Mouse (Mus musculus) kidney, embryonic 15.5 days (tissue): ENCODE data around the gene Mdm4. TPM values are rescaled to one million over a fixed set of nuclear protein-coding genes. Genes with fewer than 3 reads are reported as not detected.

ENCODE experiments used
- ATAC-seq: fragments of 200-750 bp; cut with Nextera tagmentation; replicated peaks from 2 replicates; pipeline ENCODE4 v1.8.0; 2017; ENCODE audit warnings: moderate TSS enrichment; ENCODE audit not compliant: low FRiP score
- H3K27ac ChIP-seq: fragments of 300-500 bp; sonication (generic); 2 replicates; pipeline ENCODE4 v1.5.1; 2015; ENCODE audit warnings: mild to moderate bottlenecking, inconsistent platforms
- H3K27me3 ChIP-seq: fragments of 300-500 bp; sonication (generic); 2 replicates; pipeline ENCODE4 v1.6.1; 2015; ENCODE audit warnings: inconsistent platforms
- H3K36me3 ChIP-seq: fragments of 300-500 bp; sonication (generic); 2 replicates; pipeline ENCODE4 v1.6.1; 2015; ENCODE audit warnings: inconsistent platforms
- H3K4me1 ChIP-seq: fragments of 300-500 bp; sonication (generic); 2 replicates; pipeline ENCODE4 v1.6.1; 2015; ENCODE audit warnings: inconsistent platforms
- H3K4me2 ChIP-seq: fragments of 300-500 bp; sonication (generic); 2 replicates; pipeline ENCODE4 v1.6.1; 2015; ENCODE audit warnings: moderate library complexity, mild to moderate bottlenecking, inconsistent platforms
- H3K4me3 ChIP-seq: fragments of 300-500 bp; sonication (generic); replicated peaks from 2 replicates; pipeline ENCODE4 v1.5.1; 2015; ENCODE audit warnings: mild to moderate bottlenecking, inconsistent platforms
- H3K9ac ChIP-seq: fragments of 300-500 bp; sonication (generic); 2 replicates; pipeline ENCODE4 v1.6.1; 2015; ENCODE audit warnings: mild to moderate bottlenecking, inconsistent platforms
- H3K9me3 ChIP-seq: fragments of 300-500 bp; sonication (generic); replicated peaks from 2 replicates; pipeline ENCODE4 v1.6.1; 2016; ENCODE audit warnings: inconsistent platforms
- WGBS: fragments of 180-500 bp; shearing (Covaris S2); methylation state at CpG from one replicate; pipeline ENCODE4 v1.1.7; 2015; ENCODE audit warnings: mixed read lengths; 5-methylcytosine and 5-hydroxymethylcytosine counted together
- microRNA-seq: library from miRNA; unstranded; fragments of <30 nt; microRNA quantifications from one replicate; pipeline ENCODE4, GENCODE M21; 2016
- polyA plus RNA-seq: library from polyadenylated mRNA; unstranded; fragments of >200 nt; fragmentation: Nextera tagmentation; extraction: Ambion mirVana; gene quantifications from 2 replicates; pipeline ENCODE4 v1.2.1, GENCODE M21; 2015

The Mdm4 gene
- polyA plus RNA-seq, 1 experiment from 2014 or later, result 32.6 TPM

GRCm38 (mm10) chr1:132925270-132925669 is 105.1 kb downstream of the Mdm4 start:
- peaks cover 15% of the 10 kb centered on the region for H3K4me1 ChIP-seq
- no peak overlapping the region for H3K27ac ChIP-seq
- H3K9me3 ChIP-seq, result no peaks in the 10 kb centered on the region
- 82% methylated on average over 7 of the region's 7 CpGs for WGBS
- H3K36me3 ChIP-seq, result no peaks in the 10 kb centered on the region
- H3K27me3 ChIP-seq, result peaks cover 5% of the 10 kb centered on the region; the same call in 1 of the 2 replicates
- no peak overlapping the region for H3K9ac ChIP-seq
- H3K4me2 ChIP-seq, result no peak overlapping the region
- no peak for ATAC-seq
- no peak overlapping the region for H3K4me3 ChIP-seq

- Histone ChIP-seq H3K9ac (no peak overlapping the region), H3K4me3 (no peak overlapping the region), H3K9me3 (no peaks in the 10 kb centered on the region), H3K4me1 (peaks cover 16% of the 10 kb centered on the region), H3K4me2 (no peak overlapping the region), H3K36me3 (no peaks in the 10 kb centered on the region), H3K27ac (no peak overlapping the region), H3K27me3 (peaks cover 22% of the 10 kb centered on the region)
- 91% methylated on average over 9 of the region's 9 CpGs for WGBS
- ATAC-seq, result no peak
Measured at GRCm38 (mm10) chr1:132922257-132922656, 108.1 kb downstream of the Mdm4 start.

- ATAC-seq, result no peak
Measured at GRCm38 (mm10) chr1:132921071-132921470, 109.3 kb downstream of the Mdm4 start.

GRCm38 (mm10) chr1:132919258-132919657 is 111.1 kb downstream of the Mdm4 start:
- H3K27me3 ChIP-seq, result peaks cover 22% of the 10 kb centered on the region
- 81% methylated on average over 8 of the region's 8 CpGs for WGBS
- no peak overlapping the region for H3K4me2 ChIP-seq
- H3K9me3 ChIP-seq, result no peaks in the 10 kb centered on the region
- no peak overlapping the region for H3K9ac ChIP-seq
- H3K27ac ChIP-seq, result no peak overlapping the region
- peaks cover 16% of the 10 kb centered on the region for H3K4me1 ChIP-seq
- H3K4me3 ChIP-seq, result no peak overlapping the region
- no peak for ATAC-seq
- H3K36me3 ChIP-seq, result no peaks in the 10 kb centered on the region

More at GRCm38 (mm10) chr1:132921071-132921470, 109.3 kb downstream of the Mdm4 start:
- Histone ChIP-seq H3K9ac (no peak overlapping the region), H3K4me1 (peaks cover 16% of the 10 kb centered on the region), H3K36me3 (no peaks in the 10 kb centered on the region), H3K4me3 (no peak overlapping the region), H3K4me2 (peak overlapping the region; percentile 40), H3K27me3 (peaks cover 22% of the 10 kb centered on the region), H3K27ac (no peak overlapping the region), H3K9me3 (no peaks in the 10 kb centered on the region)
- 13% methylated on average over 13 of the region's 13 CpGs for WGBS

- H3K27ac ChIP-seq, result no peak overlapping the region
- H3K27me3 ChIP-seq, result peaks cover 22% of the 10 kb centered on the region
- H3K4me1 ChIP-seq, result peaks cover 16% of the 10 kb centered on the region
- H3K36me3 ChIP-seq, result no peaks in the 10 kb centered on the region
- 18% methylated on average over 10 of the region's 10 CpGs for WGBS
- H3K4me2 ChIP-seq, result no peak overlapping the region
- no peaks in the 10 kb centered on the region for H3K9me3 ChIP-seq
- no peak overlapping the region for H3K9ac ChIP-seq
- 0 out of 2 replicates have a peak, but pooled peaks have one; percentile 22 for ATAC-seq
- no peak overlapping the region for H3K4me3 ChIP-seq
Measured at GRCm38 (mm10) chr1:132918117-132918680, 112.2 kb downstream of the Mdm4 start.

- no peak overlapping the region for H3K9ac ChIP-seq
- peaks cover 22% of the 10 kb centered on the region for H3K27me3 ChIP-seq
- WGBS, result 13% methylated on average over 8 of the region's 8 CpGs
- H3K4me2 ChIP-seq, result no peak overlapping the region
- no peak for ATAC-seq
- H3K4me3 ChIP-seq, result no peak overlapping the region
- H3K27ac ChIP-seq, result no peak overlapping the region
- H3K36me3 ChIP-seq, result no peaks in the 10 kb centered on the region
- no peaks in the 10 kb centered on the region for H3K9me3 ChIP-seq
- peaks cover 16% of the 10 kb centered on the region for H3K4me1 ChIP-seq
Measured at GRCm38 (mm10) chr1:132917554-132917953, 112.8 kb downstream of the Mdm4 start.

- H3K9ac ChIP-seq, result no peak overlapping the region
- H3K4me3 ChIP-seq, result no peak overlapping the region
- peaks cover 12% of the 10 kb centered on the region for H3K4me1 ChIP-seq
- H3K36me3 ChIP-seq, result no peaks in the 10 kb centered on the region
- 63% methylated on average over 6 of the region's 6 CpGs for WGBS
- no peaks in the 10 kb centered on the region for H3K9me3 ChIP-seq
- no peak for ATAC-seq
- peaks cover 17% of the 10 kb centered on the region for H3K27me3 ChIP-seq
- H3K4me2 ChIP-seq, result no peak overlapping the region
- H3K27ac ChIP-seq, result no peak overlapping the region
Measured at GRCm38 (mm10) chr1:132915849-132916493, 114.4 kb downstream of the Mdm4 start.

GRCm38 (mm10) chr1:132910414-132911041 is 119.8 kb downstream of the Mdm4 start:
- Histone ChIP-seq H3K9ac (no peak overlapping the region), H3K9me3 (no peaks in the 10 kb centered on the region), H3K36me3 (no peaks in the 10 kb centered on the region), H3K27ac (no peak overlapping the region), H3K4me1 (no peaks in the 10 kb centered on the region), H3K4me2 (no peak overlapping the region), H3K4me3 (no peak overlapping the region), H3K27me3 (no peaks in the 10 kb centered on the region)
- ATAC-seq, result no peak
- WGBS, result 49% methylated on average over 11 of the region's 11 CpGs

- no peaks in the 10 kb centered on the region for H3K9me3 ChIP-seq
- no peak overlapping the region for H3K9ac ChIP-seq
- no peak overlapping the region for H3K4me2 ChIP-seq
- no peaks in the 10 kb centered on the region for H3K36me3 ChIP-seq
- no peak for ATAC-seq
- WGBS, result 88% methylated on average over 1 of the region's 1 CpGs
- H3K4me1 ChIP-seq, result no peaks in the 10 kb centered on the region
- H3K27ac ChIP-seq, result no peak overlapping the region
- no peaks in the 10 kb centered on the region for H3K27me3 ChIP-seq
- H3K4me3 ChIP-seq, result no peak overlapping the region
Measured at GRCm38 (mm10) chr1:132909951-132910350, 120.4 kb downstream of the Mdm4 start.

Small RNA genes lying within 50 kb of the gene (microRNA-seq; reads per million reads assigned to microRNA genes)
- gene Gm44300, result not detected

Other genes with a start within 250 kb of the Mdm4 start
- 4.2 and 6.9 TPM in 2 replicates for gene Lrrn2, start 150.3 kb downstream of the Mdm4 start, polyA plus RNA-seq
- 6.1 and 6.3 TPM in 2 replicates for gene Pik3c2b, start 15.1 kb upstream of the Mdm4 start, polyA plus RNA-seq
- gene Ppp1r15b, start 100.6 kb upstream of the Mdm4 start, polyA plus RNA-seq, result 42.1 and 42.2 TPM in 2 replicates
- 6.9 and 8.4 TPM in 2 replicates for gene Plekha6, start 133.6 kb upstream of the Mdm4 start, polyA plus RNA-seq